Mouse (Mus musculus): ENCODE results near the gene Cdk14.

Gene Cdk14

DNA sequence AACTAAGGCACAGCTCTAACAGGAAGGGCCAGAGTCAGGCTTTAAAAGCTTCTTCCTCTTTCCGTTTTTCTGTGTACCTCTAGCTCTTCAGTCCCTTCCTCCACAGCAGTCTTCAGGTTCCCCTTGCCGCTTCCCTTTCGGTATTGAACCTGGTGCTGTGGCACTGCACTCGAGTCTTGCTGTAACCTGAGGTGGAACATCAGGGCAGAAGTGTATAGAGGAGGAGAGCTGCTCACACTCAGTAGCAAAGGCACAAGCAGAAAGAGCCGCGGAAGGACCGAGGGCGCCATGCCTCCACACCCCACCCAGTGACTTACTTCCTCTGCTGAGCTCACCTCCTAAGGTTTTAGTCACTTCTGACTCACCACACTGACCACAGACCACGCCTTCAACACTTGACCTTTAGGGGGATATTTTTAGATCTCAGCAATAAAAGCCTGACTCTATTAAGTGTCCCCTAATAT, at the start of gene Cdk14:
Cdk14 (minus strand) TSS at position 321 of the 464 bp plus-strand sequence.
- no peak for DNase-seq (ENCODE audit: low spot score)

DNA sequence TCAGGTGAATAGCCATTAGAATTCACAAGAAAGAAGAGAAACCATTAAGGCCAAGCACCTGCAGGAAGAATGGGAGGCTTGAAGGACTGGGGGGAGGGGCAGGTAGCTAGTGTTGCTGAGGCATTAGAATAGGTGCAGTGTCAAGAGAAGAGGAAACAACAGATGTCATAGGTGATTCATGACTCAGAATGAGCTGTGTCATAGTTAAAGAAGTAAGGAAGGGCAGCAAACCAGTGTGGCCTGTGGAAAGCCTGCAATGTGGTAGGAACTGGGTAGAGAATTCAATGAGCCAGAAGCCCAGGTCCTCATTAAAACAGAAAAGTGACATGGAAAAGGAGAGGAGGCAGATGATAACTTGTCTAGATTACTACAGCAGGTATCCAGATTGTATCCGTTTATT, 45.1 kb upstream of the Cdk14 start:
- no peak for DNase-seq (ENCODE audit: low spot score)

- DNase-seq (ENCODE audit: low spot score): peak; percentile 56
Measured at GRCm38 (mm10) chr5:5431746-5432438, 11.8 kb upstream of the Cdk14 start.

DNA sequence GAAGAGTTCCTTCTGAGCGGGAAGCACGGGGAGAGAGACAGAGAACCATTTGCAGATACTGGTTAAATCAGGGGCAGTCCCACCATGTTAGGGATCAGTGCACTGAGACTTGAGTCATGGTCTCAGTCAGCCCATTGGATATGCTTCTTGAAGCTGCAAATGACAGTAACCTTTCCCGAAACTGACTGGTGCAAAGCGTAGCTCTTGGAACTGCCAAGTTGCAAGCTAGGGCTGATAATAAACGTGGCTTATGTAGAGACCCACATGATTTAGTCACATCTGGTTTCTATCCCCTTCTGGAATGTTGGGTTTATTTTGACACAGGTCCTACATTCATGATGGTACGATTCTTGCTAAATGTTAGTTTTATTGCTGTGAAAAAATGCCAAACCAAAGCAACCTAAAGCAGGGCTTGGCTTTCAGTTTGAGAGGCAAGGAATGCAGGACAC, 3.6 kb upstream of the Cdk14 start:
- no peak for DNase-seq (ENCODE audit: low spot score)

DNA sequence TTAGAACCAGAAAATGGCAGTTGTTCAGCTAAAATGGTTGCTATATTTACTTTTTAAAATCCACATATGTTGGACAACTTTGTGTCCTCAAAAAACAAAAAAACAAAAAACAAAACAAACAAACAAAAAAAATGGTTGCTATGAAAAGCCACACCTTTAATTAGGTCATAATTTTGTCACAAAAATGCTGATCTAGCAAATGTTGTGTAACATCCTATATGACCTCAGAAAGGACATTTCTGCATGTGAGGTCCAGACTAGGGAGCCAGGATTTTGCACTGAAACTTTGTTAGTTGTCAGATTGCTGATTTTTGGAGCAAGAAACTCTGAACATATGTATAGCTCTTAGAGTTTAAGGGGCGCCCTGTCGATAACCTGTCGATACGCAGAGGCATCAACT, 3.0 kb upstream of the Cdk14 start:
- DNase-seq (ENCODE audit: low spot score): no peak

DNA sequence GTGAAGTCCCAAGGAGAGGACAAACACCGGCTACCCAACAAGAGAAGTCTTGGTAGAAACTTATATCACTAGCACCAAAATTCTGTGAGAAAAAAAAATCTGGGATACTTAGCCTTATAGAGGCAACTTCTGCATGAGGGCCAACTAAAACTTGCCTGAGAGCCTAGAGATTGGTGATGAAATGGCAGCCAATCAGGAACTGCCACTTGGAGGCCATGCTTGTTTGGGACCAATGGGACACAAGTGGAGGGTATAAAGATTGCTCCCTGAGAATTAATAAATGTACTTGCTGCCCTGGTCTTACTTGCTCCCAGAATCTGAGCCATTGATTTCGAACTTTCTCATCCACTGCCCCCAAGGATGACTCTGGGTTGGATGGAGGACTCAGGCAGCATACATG, 1.3 kb upstream of the Cdk14 start:
- no peak for DNase-seq (ENCODE audit: low spot score)

- DNase-seq (ENCODE audit: low spot score): no peak
Measured at GRCm38 (mm10) chr5:5419253-5419652, 859 bp downstream of the Cdk14 start.

GRCm38 (mm10) chr5:5414835-5415234, 5.3 kb downstream of the Cdk14 start:
- no peak for DNase-seq (ENCODE audit: low spot score)

DNA sequence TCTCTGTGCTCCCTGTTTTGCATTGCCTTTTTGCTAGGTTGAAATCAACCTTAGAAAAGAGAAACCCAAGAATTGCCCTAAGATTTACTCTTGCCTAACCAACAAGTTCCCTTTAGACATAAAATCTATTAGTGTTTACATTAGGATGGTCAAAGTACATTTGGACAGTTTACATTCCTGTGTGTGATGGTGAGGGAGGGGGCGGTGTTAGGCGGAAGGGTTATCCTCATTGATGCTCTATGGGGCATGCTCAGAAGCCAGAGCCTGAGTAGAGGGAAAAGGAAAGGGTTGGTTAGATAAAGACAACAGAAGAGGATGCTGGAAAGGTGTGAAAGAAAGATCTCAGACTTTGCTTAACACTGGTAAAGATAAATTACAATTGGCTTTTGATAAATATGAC, 8.2 kb downstream of the Cdk14 start:
- no peak for DNase-seq (ENCODE audit: low spot score)

DNA sequence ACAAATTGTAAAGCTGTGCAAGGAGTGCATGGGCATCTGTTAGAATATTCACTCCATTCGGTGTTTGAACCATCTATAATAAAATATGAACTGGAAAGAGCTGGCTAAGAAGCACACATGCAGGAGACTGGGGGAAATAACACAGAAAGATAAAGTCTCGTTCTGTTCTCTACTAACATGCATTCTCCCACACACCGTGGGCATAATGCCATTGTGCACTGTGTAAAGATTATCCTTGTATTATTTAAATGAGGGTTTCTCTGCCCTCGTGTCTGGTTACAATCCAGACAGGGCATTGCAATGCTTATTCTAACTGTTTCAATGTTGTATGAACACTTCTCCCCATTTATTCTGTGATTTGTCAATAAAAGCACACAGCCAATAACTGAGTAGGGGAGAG, 18.1 kb downstream of the Cdk14 start:
- DNase-seq (ENCODE audit: low spot score): no peak

DNA sequence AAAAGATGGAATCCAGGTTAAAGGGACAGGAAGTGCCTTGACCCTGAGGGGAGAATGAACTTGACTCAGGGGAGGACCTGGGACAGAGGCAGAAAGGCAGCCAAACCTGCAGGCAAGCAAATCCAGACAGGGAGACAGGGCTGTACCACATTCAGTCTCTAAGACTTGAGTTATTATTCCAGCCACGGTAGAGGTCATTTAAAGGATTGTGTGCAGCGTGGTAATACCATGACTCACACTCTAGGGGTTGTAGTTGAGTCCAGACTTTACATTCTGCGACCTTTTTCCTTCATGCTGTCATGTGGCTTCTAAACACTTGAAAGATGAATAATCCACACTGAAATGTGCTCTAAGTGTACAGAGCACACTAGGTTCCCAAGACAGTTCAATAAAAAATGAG, 27.3 kb downstream of the Cdk14 start:
- DNase-seq (ENCODE audit: low spot score): no peak

DNA sequence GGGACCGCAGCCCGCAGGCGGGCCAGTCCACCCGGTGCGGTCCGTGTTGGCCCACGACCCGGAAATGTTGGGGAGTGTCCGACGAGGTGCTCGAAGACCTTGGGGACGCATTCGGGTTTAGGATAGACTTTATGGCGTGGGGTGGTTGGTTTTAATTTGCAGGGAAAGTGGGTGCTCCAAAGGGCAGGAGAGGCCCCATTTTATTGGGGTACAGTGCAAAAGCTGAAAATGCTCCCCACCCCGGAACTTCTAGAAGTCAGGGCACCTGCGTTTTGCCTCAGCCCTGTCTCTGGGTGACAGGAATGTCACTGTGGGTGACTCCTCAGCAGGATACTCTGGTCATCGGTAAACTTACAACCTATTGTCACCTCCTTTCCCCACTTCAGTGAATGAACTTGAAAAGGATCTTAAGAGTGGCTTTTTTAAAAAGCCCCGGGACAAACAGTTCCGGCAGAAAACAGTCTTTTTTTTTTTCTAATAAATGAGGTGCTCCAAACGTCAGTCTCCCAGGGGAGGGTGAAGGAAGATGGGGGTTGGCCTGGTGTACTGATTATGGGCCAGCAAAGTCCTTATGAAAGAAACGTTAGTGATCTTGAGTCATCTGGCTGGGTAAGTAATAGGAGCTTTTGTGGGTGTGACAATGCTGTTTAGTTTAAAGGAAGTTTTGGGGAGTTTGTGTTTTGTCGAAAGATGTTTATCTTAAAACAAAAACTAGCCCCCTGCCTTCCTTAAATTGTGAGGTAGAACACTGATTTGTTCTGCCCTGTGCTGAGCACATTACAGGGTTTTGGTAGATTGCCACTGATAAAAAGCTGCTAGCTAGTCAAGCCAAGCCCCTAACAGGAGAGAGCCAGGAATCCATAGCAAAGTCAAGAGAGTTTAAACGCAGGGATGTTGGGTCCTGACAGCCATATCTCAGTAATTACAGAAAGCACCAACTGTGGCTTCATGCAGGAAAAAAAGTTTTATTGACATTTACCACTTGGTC, 39.1 kb downstream of the Cdk14 start:
- peak; percentile 18 for DNase-seq (ENCODE audit: low spot score)

DNA sequence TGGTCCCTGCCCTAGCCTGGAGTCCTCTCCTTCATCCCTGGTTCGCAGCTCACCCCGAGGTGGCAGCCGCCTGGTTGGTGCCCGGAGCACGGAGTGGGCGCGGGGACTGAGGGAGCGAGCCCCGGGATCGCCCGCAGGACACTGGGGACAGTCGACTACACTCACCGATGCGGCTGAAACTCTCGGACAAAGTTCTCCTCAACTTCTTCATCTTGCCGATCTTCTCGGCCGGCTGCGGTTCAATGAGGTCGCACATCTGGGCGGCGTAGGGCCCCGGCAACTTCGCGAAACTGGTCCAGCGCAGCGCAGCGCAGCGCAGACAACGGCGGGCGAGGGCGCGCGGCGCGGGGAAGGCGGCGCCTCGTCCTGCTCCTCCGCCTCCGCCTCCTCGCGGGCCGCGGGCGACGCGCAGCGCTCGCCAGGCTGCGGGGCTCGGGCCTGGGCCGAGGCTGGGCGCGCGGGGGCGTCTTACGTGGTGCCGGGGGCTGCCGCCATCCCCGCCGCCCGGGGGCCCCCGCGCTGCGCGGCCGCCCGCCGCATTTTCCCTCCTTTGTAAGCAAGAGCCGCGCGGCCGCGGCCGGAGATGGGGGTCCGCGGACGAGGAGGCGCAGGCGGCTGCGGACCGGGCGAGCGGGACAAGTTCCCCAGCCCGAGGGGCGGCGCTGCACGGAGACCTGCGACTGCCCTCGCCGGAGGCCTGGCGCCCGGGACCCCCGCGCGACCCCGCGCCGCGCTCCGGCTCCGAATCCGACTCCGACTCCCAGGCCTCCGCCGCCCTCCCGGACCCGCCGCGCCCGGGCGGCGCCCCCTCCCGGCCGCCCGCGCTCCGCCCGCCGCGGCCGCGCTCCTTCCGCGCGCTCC, 40.0 kb downstream of the Cdk14 start:
- peak; percentile 74 for DNase-seq (ENCODE audit: low spot score)

GRCm38 (mm10) chr5:5379501-5379869, 40.6 kb downstream of the Cdk14 start:
- no peak for DNase-seq (ENCODE audit: low spot score)

- DNase-seq (ENCODE audit: low spot score): no peak
Measured at GRCm38 (mm10) chr5:5374393-5374792, 45.7 kb downstream of the Cdk14 start.

DNA sequence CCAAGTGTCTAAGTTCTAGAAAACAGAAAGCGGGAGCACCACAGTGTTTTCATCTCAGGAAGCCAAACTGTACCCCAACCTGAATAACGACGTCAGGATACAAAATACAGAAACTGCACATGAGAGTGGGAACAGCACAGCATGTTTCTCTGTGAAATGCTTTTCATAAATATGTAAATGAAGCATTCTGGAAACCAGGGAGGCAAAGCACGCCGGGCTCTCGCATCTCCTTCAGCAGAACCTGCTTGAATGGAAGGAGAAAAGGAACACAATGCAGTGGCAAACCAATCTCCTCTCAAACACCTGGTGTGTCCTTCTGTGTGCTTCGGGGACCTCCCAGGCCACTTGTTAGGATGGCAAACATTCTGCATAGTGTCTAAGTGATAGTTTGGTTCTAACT, 46.6 kb downstream of the Cdk14 start:
- DNase-seq (ENCODE audit: low spot score): no peak

- no peak for DNase-seq (ENCODE audit: low spot score)
Measured at GRCm38 (mm10) chr5:5372936-5373335, 47.2 kb downstream of the Cdk14 start.

GRCm38 (mm10) chr5:5372354-5372753, 47.8 kb downstream of the Cdk14 start:
- DNase-seq (ENCODE audit: low spot score): no peak

DNA sequence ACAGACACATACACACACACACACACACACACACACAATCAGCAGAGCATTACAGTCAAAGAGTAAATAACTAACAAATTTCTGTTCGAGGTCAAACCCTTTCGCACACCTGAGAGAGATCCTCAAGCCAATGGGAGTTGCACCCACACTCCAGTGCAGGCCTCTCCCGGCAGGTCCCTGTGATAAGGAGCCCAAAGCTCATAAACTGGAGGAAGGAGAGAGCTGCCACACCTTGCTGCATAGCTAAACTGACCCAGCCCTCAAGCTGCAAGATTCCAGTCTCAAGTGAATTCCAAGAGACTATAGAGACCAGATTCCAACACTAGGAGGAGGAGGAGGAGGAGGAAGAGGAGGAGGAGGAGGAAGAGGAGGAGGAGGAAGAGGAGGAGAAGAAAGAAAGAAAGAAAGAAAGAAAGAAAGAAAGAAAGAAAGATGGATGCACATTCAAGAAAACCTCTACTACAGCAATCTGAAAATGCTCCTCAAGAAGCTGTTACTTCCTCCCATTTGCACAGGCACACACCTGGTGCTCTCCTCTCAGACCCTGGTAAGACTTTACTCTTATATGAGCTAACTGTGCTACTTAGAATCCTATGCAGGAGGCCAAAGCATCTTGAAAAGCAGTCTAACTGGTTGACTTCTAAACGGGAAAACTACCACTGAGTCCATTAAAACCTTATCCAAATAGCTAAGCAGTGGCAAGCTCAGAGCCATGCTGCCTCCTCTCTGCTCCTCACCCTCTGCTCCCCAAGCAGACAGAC, 49.6 kb downstream of the Cdk14 start:
- DNase-seq (ENCODE audit: low spot score): no peak

- DNase-seq (ENCODE audit: low spot score): no peak
Measured at GRCm38 (mm10) chr5:5368389-5369164, 51.5 kb downstream of the Cdk14 start.

DNA sequence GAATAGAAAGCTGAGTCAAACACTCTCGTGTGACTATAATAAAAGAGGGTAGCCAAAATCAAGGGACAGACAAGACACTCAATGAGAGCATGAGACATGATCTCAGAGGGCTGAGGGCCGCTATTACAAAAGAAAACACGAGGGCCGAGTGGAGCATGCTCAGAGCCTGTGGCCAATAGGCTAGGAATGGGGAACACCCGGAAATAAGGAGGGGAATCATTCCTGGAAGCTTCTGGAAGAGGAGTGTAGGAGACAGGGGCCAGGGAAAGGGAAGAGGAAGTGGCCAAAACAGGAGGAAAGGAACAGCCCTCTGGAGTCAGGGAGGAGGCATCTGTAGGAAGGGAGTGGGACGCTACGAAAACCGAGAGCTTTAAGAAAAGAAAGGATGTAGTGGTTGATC, 52.6 kb downstream of the Cdk14 start:
- no peak for DNase-seq (ENCODE audit: low spot score)
